In the genomic region with DNA sequence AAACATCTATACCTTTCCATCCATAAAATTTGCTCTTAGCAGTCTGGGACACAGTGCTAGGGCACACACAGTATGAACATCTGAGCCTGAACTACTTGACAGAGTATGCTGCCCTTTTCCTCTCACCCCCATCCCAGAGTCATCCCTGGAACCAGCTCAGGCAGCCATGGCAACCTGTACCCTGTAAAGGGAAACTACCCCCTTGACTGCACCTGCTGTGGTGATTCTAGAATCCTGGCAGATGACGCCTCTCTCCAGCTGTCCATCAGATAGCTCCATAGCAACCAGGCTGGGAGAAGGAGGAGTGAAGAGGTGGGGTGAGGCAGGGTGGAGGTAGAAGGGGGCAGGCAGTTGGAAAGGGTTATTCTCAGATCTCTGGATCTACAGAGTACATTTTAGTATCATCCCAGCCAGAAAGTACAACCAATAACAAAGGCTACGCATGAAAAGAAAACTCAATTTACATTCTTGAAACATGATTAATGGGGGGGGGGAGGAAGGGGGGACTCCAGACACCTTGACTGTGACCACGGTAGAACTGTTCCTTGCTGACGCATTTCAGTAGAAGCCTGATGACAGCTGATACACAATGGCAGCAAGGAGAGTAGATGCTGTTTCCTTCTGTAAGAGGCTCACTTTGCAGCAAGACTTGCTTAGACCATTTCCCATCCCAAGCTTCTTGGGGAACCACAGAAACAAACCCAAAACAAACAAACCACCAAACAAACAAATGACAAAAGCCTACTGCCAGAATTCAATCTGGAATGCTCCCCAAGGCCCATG, we compare ENCODE assay signal across 8 mouse cellular contexts.
DNase-seq lines count a peak whose midpoint lies in the region; ATAC-seq and TF ChIP-seq lines count a peak whose summit lies in the region.

No protein-coding gene starts in this region.

- H3K9ac ChIP-seq in forebrain, embryonic 13.5 days = no peak overlapping the region
- no peak overlapping the region for H3K9ac ChIP-seq in forebrain, embryonic 11.5 days (ENCODE audit: low read length)
- H3K9ac ChIP-seq in hindbrain, embryonic 11.5 days (ENCODE audit: low read depth, low read length) = no peak overlapping the region
- no peak overlapping the region for H3K9ac ChIP-seq in midbrain, embryonic 15.5 days

- no peak overlapping the region for H3K4me3 ChIP-seq in forebrain, embryonic 13.5 days
- no peak overlapping the region for H3K4me3 ChIP-seq in forebrain, embryonic 11.5 days (ENCODE audit: low read depth, low read length)
- no peak overlapping the region for H3K4me3 ChIP-seq in hindbrain, embryonic 11.5 days (ENCODE audit: low read depth, low read length)
- no peak overlapping the region for H3K4me3 ChIP-seq in midbrain, embryonic 15.5 days

- no peaks in the 10 kb centered on the region for H3K27me3 ChIP-seq in forebrain, embryonic 13.5 days
- no peaks in the 10 kb centered on the region for H3K27me3 ChIP-seq in forebrain, embryonic 11.5 days (ENCODE audit: control insufficient read depth, insufficient read depth, low read length)
- H3K27me3 ChIP-seq in hindbrain, embryonic 11.5 days (ENCODE audit: control insufficient read depth, insufficient read depth, low read length) = no peaks in the 10 kb centered on the region
- no peaks in the 10 kb centered on the region for H3K27me3 ChIP-seq in midbrain, embryonic 15.5 days (replicated peaks)

- H3K27ac ChIP-seq in forebrain, embryonic 13.5 days = no peak overlapping the region
- no peak overlapping the region for H3K27ac ChIP-seq in forebrain, embryonic 11.5 days (ENCODE audit: low read depth, low read length)
- H3K27ac ChIP-seq in hindbrain, embryonic 11.5 days (ENCODE audit: low read depth, low read length) = no peak overlapping the region
- no peak overlapping the region for H3K27ac ChIP-seq in midbrain, embryonic 15.5 days

- DNase-seq in forebrain, embryonic 11.5 days (ENCODE audit: low spot score) = no peak
- peak; percentile 77 for DNase-seq in brain, embryonic 14.5 days (ENCODE audit: low read depth)
- peak; percentile 25 for DNase-seq in hindbrain, embryonic 11.5 days (ENCODE audit: low spot score)
- no peak for DNase-seq in adrenal gland, adult 8-10 months
- DNase-seq in Muller cell, postnatal 12 days (ENCODE audit: inconsistent ontology term) = no peak
- no peak for DNase-seq in kidney, postnatal 36 days

- 0 out of 2 replicates have a peak, but pooled peaks cover 5% of the 10 kb centered on the region for H3K4me1 ChIP-seq in forebrain, embryonic 13.5 days
- H3K4me1 ChIP-seq in forebrain, embryonic 11.5 days (replicated peaks; ENCODE audit: control insufficient read depth, insufficient read depth, low read length) = no peaks in the 10 kb centered on the region
- H3K4me1 ChIP-seq in hindbrain, embryonic 11.5 days (replicated peaks; ENCODE audit: control insufficient read depth, insufficient read depth, low read length) = no peaks in the 10 kb centered on the region
- H3K4me1 ChIP-seq in midbrain, embryonic 15.5 days = no peaks in the 10 kb centered on the region

- no peak for TF ChIP-seq CTCF in brain, embryonic 14.5 days (IDR thresholded peaks at IDR 0.05; ENCODE audit: borderline replicate concordance, extremely low read depth, insufficient read depth, insufficient read length)

- H3K4me2 ChIP-seq in forebrain, embryonic 13.5 days = no peak overlapping the region
- no peak overlapping the region for H3K4me2 ChIP-seq in forebrain, embryonic 11.5 days (ENCODE audit: low read depth, low read length, severe bottlenecking)
- no peak overlapping the region for H3K4me2 ChIP-seq in hindbrain, embryonic 11.5 days (replicated peaks; ENCODE audit: low read depth, low read length)
- H3K4me2 ChIP-seq in midbrain, embryonic 15.5 days = no peak overlapping the region

- no peaks in the 10 kb centered on the region for H3K36me3 ChIP-seq in forebrain, embryonic 13.5 days (ENCODE audit: poor library complexity, severe bottlenecking)
- H3K36me3 ChIP-seq in forebrain, embryonic 11.5 days (ENCODE audit: control insufficient read depth, insufficient read depth, low read length) = no peaks in the 10 kb centered on the region
- no peaks in the 10 kb centered on the region for H3K36me3 ChIP-seq in hindbrain, embryonic 11.5 days (ENCODE audit: control insufficient read depth, insufficient read depth, low read length)
- no peaks in the 10 kb centered on the region for H3K36me3 ChIP-seq in midbrain, embryonic 15.5 days (replicated peaks)

- ATAC-seq in forebrain, embryonic 13.5 days = peak; percentile 83
- no peak for ATAC-seq in forebrain, embryonic 11.5 days (replicated peaks; ENCODE audit: low FRiP score)
- ATAC-seq in hindbrain, embryonic 11.5 days (ENCODE audit: low FRiP score) = peak; percentile 56; the same call in 1 of the 2 replicates
- ATAC-seq in midbrain, embryonic 15.5 days (replicated peaks) = peak; percentile 83

- 58% methylated on average over 4 of the region's 4 CpGs for WGBS in forebrain, embryonic 13.5 days
- WGBS in forebrain, embryonic 11.5 days = 57% methylated on average over 4 of the region's 4 CpGs
- 41% methylated on average over 4 of the region's 4 CpGs for WGBS in hindbrain, embryonic 11.5 days
- WGBS in midbrain, embryonic 15.5 days = 52% methylated on average over 4 of the region's 4 CpGs

- no peak for TF ChIP-seq POLR2A in brain, embryonic 14.5 days (IDR thresholded peaks at IDR 0.05; ENCODE audit: borderline replicate concordance, extremely low read depth, insufficient read depth, insufficient read length, poor library complexity, severe bottlenecking)

- H3K9me3 ChIP-seq in forebrain, embryonic 13.5 days (replicated peaks) = no peaks in the 10 kb centered on the region
- no peaks in the 10 kb centered on the region for H3K9me3 ChIP-seq in forebrain, embryonic 11.5 days (ENCODE audit: control insufficient read depth, low read length)
- H3K9me3 ChIP-seq in hindbrain, embryonic 11.5 days (ENCODE audit: control insufficient read depth, low read length) = no peaks in the 10 kb centered on the region
- no peaks in the 10 kb centered on the region for H3K9me3 ChIP-seq in midbrain, embryonic 15.5 days

Comparison
In these comparisons a context has a peak if more than half of its experiments do, and no peak if none do; other contexts are left out.
1. DNase-seq: peak in brain, embryonic 14.5 days (single experiment) and hindbrain, embryonic 11.5 days (single experiment); none in forebrain, embryonic 11.5 days (single experiment), adrenal gland, adult 8-10 months (single experiment), Muller cell, postnatal 12 days (single experiment) and kidney, postnatal 36 days (0 of 2).